Mouse (Mus musculus) spleen, adult 12 weeks (tissue): ENCODE measurements around the gene H2afz.
"Not testable (repeated sequence)": the region's sequence is repeated elsewhere in the genome, so short reads cannot be mapped to it uniquely, and the experiment has no call there.

Source experiments
- DNase-seq: peaks from one replicate; pipeline ENCODE4 v3.0.0; 2022; ENCODE audit warnings: low spot score

Gene H2afz

DNA sequence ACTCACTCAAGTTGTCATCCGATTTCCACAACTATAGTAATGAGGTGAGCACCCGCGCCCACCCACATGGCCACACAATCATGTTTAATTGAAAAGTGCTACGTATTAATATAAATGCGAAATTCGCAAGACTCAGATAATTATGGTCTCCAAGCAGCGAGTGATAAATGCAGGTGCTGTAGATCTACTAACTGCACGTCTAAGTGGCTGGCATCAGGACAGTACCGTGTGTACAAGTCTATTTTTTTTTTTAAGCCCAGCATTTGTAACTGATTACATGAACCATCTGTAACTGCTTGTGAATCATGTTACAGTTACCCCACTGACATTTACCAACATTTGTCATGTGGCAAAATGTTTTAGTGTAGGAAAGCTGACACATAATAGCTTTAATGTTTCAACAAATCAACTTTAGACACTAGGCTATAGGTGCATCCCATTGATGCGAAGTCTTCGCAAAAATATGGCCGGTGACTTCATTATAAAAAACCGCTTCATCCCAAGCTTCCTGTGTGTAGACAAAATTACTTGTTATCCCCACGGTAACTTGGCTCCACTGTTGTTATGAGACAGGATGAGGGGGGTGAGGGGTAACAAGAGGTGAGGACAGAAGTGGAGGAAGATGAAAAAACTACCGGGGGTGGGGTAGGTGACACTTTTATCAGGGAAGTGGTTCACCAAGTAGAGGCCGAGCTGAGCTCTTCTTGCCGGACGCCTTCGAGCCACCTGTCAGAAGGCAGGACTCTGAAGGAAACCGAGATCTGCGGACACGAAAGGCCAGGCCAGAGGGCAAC lies 760 bp upstream of the H2afz start:
- no peak for DNase-seq

DNA sequence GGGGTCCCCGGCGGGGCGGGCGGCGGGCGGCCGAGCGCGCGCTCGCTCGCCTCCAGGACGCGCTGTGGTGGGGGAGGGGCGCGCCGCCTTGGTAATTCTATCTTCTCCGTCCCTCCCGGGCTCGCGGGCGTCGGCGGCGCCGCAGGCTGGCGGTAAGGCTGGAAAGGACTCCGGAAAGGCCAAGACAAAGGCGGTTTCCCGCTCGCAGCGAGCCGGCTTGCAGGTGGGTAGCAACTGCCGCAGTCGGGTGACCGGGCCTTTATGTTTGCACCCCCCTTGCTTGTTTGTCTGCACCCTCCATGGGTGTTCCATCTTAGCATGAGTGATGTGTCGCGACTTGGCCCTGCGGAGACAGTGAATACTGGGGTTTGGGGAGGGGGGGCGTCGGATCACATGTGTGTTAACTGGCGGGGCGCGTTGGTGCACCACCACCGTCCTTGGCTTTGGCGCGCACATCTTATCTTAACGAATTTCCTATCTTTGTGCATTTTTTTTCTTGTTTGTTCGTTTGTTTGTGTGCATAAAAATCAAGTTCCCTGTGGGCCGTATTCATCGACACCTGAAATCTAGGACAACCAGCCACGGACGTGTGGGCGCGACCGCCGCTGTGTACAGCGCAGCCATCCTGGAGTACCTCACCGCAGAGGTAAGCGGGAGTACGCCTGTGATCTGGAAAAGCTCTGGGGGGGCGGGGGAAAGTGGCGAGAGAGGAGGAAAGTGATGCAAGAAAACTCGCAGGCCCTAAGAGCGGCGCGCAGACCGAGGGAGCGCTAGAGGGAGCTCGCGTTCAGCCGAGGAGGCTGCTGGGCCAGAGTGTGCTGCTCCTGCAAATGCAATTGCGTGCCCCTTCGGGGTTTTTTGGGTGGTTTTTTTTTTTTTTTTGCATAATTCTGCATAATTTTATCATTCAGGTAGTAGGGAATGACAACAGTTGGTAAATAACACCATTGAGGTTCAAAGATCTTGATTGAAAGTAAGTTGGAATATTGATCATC lies 998 bp downstream of the H2afz start:
- DNase-seq: peak; percentile 66

DNA sequence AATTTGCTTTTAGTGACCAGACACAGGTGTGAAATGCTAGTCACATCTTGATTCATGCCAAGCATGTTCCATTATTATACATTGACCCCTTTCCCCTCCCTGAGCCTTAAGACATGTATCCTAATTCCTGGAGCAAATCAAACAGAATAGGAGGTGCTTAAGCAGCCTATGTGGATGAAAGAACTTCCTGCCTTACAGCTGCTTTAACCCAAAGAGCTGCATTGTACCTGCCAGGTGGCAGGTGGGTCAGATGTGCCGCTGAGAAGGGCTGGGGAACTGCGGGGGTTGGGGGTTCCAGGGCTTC lies 2.8 kb downstream of the H2afz start:
- DNase-seq: no peak

DNA sequence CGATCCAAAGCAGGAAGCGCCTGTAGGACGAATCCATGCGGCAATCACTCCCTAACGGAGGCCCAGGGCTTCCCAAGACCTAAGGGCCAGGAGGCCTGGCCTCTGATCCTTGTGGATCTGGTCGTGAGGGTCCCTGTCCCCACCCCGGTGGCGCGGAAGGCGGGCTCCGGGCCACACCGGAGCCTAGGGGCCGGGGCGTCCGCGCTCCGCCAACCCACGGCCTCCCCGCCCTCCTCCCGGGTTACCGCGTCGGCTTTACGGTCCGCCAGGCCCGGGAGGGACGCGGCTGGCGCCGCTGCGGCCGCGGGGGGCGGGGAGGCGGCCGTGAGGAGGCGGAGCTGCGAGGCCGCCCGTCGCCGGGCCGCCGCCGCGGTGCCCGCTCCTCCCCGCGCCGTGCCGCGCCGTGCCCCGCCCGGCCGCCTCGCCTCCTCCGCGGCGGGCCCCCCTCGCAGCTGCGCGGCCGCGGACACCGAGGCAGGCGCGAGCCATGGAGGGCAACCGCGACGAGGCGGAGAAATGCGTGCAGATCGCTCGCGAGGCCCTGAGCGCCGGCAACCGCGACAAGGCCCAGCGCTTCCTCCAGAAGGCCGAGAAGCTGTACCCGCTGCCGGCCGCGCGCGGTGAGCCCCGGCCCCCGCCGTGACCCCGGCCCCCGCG lies 3.3 kb downstream of the H2afz start, which contains the start of gene Dnajb14:
TSS of gene Dnajb14 (plus strand) at position 239 of the 657 bp plus-strand sequence.
- DNase-seq: peak; percentile 61

DNA sequence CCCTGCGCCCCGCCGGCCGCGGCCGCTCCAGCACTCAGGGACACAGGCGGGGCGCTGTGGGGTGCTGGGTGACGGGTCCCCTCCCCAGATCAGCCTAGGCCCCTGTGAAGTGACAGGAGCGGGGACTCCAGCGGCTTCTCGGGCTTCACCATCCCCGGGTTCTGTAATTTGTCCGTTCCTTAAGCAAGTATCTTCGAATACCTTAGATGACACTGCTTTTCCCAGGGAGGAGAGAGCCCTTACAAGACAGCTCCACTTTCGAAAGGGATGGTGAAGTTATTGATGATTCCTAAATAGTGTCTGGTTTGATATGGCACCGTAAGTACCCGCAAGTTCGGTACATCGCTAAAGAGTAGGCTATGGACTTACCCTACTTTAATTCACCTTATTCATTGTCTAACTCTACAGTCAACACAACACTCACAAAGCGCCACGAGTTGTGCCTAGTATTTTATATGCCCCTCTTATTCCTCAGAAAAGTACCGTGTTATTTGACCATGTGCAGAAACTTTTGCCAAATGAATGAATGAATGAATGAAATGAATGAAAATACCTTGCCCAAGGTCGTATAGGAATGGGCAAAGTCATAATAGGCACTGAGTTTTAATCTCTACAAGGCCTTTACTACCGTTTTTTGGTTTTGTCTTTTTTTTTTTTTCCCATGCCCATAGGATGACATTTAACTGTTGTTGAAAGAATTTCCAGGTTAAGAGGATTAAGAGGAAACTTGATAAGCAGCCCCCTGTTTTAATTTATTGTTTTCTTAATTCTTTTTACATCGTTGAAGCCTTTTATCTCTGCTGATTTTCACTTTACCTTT lies 4.0 kb downstream of the H2afz start:
- no peak for DNase-seq

DNA sequence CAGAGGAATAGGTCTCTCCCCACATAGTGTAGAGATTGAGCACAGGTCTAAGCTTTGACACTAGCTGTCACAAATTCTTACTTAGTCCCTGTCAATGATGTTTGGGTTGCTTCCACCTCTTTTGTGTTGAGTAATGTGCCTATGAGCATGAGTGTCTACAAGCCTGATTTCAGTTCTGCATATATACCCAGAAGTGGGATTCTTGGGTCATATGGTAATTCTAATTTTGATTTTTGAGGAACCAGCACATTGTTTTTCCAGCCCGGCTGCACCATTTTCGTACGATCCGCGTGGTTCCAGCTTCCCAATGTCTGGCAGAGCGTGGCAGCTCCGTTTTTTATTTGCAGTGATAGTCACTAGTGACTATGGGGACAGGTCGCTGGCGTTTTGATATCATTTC lies 5.1 kb downstream of the H2afz start:
- no peak for DNase-seq

DNA sequence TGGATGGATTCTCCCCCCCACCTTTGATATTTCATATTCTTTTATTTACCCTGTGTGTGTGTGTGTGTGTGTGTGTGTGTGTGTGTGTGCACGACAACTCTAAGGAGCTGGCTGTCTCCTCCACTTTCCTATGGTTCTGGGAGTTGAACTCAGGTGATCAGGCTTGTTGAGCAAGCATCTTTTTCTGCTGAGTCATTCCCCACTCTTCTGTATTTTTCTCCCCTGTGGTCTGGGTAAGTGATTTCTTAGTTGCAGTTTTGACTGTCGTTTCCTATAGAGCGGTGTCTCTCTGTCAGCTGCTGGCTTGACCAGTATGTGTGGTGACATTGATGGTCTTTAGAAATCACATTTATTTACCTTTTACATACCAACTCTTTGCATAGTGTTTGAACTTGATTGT lies 15.0 kb downstream of the H2afz start:
- DNase-seq: no peak

DNA sequence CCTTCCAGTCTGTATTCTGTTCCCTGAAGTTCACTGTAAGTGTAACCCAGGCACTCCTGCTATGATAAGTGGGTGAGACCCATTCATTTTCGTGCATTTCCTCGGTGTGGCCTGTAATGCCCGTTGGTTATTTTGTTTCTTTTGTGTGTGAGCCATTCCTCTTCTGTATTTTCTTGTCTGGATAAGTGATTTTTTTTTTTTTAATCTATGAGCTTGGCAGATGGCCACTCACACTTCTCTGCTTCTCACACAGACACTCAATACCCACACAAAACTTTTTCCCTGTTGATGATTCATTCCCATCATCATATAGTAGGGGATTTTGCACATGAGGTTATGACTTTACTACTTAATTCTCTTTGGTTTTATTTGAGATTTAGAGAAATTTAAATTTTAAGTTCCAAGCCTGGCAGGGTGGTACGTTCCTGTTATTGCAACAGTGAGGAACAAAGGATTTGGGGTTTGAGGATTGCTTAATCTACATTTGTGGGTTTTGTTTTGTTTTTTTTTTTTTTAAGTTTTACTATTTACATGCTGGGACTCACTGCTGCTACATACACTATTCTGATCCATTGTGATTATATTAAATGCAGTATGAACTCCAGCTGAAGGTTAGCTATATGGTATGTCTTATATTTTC lies 15.9 kb downstream of the H2afz start:
- DNase-seq: no peak

DNA sequence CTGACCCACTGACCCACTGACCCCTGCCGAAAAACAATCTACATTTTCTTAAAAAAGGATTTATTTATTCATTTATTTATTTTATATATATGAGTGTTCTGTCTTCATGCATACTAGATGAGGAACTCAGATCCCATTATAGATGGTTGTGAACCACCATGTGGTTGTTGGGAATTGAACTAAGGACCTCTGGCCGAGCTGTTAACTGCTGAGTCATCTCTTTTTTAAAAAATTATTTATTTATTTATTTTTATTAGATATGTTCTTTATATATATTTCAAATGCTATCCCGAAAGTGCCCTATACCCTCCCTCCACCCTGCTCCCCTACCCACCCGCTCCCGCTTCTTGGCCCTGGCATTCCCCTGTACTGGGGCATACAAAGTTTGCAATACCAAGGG lies 16.8 kb downstream of the H2afz start:
- no peak for DNase-seq

DNA sequence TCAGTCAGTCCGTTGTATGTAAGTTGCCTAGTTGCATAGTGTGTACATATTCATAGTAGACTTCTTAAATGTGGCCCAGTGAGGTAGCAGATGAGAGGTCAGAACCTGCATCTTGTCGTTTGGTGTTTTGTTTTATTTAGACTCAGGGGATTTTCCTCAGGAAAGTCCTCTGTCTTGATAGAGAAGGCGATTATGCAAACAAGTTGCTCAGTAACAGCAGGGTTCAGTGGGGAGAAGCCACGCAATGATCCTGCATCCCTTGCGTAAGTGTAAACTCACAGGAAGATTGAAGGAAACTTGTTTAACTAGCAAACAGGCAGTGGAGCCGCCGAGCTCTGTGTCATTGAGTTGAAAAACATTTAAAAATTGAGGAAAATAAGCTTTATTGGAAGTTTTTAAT lies 23.7 kb downstream of the H2afz start:
- no peak for DNase-seq

DNA sequence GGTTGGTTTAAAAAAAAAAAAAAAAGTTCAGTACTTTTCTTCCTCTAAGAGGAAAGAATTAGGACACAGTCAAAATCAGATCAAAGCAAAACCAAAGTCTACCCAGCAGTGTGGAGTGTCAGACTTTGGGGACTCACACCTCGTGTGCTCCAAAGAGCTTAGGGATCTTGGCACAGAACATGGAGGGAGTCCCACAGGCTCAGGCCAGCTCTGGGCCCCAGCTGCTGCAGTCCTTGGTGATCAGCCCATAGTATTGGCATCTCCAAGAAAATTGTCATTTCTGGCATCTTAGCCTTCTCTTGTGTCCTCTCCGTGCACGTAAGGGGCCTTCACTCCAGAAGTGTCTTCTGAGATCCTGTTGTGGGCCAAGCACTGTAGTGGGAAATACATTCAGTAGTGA lies 26.8 kb downstream of the H2afz start:
- DNase-seq: no peak

DNA sequence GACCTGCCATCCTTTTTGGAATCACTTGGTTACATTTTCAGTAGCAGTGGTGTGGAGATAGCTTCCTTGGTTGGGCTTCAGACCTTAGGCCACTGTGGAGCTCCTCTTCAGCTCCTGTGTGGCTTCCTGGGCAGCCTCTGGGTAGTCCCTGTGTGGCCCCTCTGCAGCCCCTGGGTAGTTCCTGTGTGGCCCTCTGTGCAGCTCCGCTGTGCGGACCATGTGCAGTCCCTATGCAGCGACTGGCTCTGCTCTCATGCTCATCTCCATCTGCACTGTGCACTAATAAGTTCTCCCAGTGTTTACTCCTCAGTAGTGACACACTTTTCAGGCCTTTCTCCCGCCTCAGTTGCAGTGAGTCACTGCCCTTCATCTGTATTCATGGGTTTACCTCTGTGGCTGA lies 27.8 kb downstream of the H2afz start:
- no peak for DNase-seq

DNA sequence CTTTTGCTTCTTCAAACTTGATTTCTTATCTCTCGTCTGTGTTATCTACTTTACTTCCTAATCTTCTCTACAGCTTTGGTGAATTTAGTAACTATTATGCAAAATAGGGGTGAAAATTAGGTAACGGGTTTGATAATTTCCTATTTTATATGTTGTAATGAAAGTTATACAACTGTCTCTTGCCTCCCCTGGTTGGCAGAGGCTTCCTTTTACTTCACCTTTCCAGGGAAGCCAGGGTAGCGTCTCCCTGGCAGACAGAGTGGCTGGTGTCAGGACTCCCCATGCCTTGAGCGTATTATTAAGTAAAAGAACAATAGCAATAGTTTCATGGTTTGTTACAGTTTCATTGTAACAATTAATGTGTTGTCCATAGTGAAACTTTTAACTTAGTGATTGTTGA lies 29.5 kb downstream of the H2afz start:
- no peak for DNase-seq

DNA sequence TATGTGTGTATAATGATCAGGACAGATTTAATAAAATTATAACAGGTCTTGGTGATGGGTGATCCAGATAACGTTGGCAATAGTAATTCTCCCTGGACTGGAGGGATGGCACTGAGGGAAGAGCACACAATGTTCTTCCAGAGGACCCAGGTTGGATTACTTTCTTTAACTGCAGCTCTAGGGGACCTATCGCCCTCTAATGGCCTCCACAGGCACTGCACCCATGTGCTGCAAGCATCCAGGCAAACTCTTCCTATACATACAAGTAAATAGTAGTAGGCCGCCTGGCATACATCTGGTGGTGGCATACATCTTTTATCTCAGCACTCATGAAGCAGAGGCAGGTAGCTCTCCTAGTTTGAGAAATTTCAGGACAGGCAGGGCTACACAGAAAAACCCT lies 30.9 kb downstream of the H2afz start:
- DNase-seq: no peak

DNA sequence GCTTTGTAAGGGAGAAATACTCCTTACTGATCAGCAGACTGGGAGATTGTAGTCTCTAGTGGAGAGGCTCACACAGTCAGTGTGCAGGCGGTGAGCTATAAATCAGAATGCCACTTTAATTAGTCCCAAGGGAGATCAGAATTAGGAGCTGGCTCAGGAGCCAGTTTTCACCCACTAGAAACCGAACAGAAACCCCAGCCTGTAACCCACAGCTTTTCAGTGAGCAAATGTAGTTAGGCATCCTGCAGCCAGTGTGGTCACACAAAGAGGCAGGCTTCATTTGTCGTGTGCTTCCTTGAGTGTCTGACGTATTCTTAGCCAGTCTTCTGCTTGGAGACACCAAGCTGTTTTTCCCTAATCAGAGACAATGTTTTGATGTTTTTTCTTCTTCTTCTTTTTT lies 32.1 kb downstream of the H2afz start:
- DNase-seq: no peak

DNA sequence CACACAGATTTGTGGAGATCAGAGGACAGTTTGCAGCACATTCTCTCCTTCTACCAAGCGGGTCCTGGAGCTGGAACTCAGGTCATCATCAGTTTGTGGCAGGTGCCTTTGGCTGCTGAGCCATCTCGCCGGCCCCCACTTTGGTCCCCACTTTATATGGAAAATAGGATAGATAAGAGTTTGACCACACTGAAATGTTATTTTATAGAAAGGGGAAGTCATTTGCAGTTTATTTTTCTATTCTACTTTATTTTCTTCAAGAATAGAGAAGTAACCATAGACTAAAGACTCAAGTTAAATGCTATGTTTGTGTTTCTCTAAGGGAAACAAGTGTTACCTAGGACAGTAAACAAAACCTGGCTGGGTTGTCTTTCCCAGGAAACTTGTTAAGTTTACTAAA lies 32.6 kb downstream of the H2afz start:
- no peak for DNase-seq

DNA sequence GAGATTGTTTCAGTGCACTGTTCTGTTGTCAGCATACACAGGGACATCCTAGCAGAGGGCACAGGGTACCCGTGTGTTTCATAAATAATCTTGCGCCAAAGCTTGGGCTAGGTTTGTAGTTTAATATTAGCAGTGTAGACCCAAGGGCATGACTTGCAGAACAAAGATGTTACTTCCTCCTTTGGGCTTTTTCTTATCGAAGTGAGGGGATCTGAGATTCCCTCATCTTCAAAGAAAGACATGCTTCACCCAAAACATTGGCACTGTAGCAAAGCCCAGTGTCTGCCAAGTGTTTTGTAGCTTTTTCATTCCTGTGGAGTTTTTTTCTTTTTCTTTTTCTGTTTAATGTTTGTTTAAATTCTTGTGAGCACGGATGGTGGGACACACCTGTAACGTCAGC lies 33.4 kb downstream of the H2afz start:
- no peak for DNase-seq

DNA sequence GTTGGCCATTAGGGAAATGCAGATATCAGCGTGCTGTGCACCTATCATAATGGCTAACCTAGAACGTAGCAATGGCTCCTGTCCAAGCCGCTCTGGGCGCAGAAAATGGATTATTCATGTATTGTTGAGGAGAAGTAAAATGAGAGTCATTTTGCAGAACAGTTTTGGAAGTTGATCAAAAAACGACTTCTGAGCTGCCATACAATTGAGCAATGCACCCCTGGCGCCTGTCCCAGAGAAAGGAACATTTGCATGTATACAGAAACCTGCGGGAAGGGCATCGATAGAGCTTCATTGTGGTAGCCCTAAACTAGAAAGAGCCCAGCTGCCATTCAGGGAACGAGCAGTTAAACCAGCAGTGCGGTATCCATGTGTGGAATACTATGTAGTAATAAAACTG lies 35.9 kb downstream of the H2afz start:
- DNase-seq: no peak

DNA sequence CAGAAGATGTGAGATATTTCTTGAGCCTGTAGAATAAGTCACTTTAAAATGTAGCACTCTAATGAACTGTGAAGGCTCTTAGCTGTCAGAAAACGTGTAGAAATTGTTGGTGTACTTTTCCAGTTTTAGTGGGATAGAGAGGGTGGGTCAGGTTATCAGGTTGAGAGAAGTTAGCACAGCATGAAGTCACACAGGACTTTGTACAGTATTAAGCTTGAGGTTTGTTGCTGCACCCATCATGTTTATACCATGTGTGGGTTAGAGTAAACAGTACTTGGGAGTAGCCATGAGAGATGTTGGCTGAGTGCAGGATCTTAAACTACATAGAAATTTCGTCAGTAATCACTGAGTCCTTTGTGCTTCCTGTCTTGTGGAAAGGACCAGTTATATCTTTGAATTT lies 48.8 kb downstream of the H2afz start:
- DNase-seq: no peak

DNA sequence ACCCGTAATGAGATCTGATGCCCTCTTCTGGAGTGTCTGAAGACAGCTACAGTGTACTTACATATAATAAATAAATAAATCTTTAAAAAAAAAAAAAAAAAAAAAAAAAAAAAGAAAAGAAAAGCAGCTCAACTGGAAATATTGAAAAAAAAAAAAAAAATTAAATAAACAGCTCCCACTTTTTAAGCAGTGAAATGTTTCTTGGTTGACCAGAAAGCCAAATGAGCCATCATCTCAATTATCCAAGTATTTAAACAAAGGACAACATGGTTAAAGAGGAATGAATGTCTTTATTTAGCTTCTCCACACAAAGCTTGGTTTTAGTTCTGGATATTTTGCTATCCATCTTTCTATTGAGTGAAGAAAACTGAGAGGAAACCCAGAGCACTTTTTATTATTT lies 50.3 kb downstream of the H2afz start:
- not testable (repeated sequence) for DNase-seq
